Mouse (Mus musculus): ENCODE results near the gene Nt5dc2. TPM values are rescaled to one million over a fixed set of nuclear protein-coding genes. Genes with fewer than 3 reads are reported as not detected.

The Nt5dc2 gene
- total RNA-seq, 2 experiments from 2014 or later = 10.9 to 11.0 TPM

GRCm38 (mm10) chr14:31165458-31165857 is 34.6 kb downstream of the Nt5dc2 start:
- ATAC-seq (replicated peaks; ENCODE audit: low FRiP score, poor library complexity, severe bottlenecking) = no peak

GRCm38 (mm10) chr14:31165991-31166630 is 35.3 kb downstream of the Nt5dc2 start:
- ATAC-seq (replicated peaks; ENCODE audit: low FRiP score, poor library complexity, severe bottlenecking) = no peak

GRCm38 (mm10) chr14:31166827-31167226 is 36.0 kb downstream of the Nt5dc2 start:
- no peak for ATAC-seq (replicated peaks; ENCODE audit: low FRiP score, poor library complexity, severe bottlenecking)

GRCm38 (mm10) chr14:31168425-31168824 is 37.6 kb downstream of the Nt5dc2 start, which contains the start of gene Stab1:
Stab1 (minus strand) TSS chr14:31168641.
- no peak for ATAC-seq (replicated peaks; ENCODE audit: low FRiP score, poor library complexity, severe bottlenecking)

- no peak for ATAC-seq (replicated peaks; ENCODE audit: low FRiP score, poor library complexity, severe bottlenecking)
These were observed 38.7 kb downstream of the Nt5dc2 start for GRCm38 (mm10) chr14:31169508-31169907.

GRCm38 (mm10) chr14:31170963-31171362 is 40.1 kb downstream of the Nt5dc2 start:
- ATAC-seq (replicated peaks; ENCODE audit: low FRiP score, poor library complexity, severe bottlenecking) = no peak

- no peak for ATAC-seq (replicated peaks; ENCODE audit: low FRiP score, poor library complexity, severe bottlenecking)
These were observed 40.5 kb downstream of the Nt5dc2 start for GRCm38 (mm10) chr14:31171386-31171785.

GRCm38 (mm10) chr14:31171821-31172220 is 41.0 kb downstream of the Nt5dc2 start:
- ATAC-seq (replicated peaks; ENCODE audit: low FRiP score, poor library complexity, severe bottlenecking) = no peak

- ATAC-seq (replicated peaks; ENCODE audit: low FRiP score, poor library complexity, severe bottlenecking) = no peak
These were observed 42.1 kb downstream of the Nt5dc2 start for GRCm38 (mm10) chr14:31172781-31173455.

- no peak for ATAC-seq (replicated peaks; ENCODE audit: low FRiP score, poor library complexity, severe bottlenecking)
These were observed 42.7 kb downstream of the Nt5dc2 start for GRCm38 (mm10) chr14:31173537-31173936.

GRCm38 (mm10) chr14:31177287-31177686 is 46.4 kb downstream of the Nt5dc2 start:
- no peak for ATAC-seq (replicated peaks; ENCODE audit: low FRiP score, poor library complexity, severe bottlenecking)

- ATAC-seq (replicated peaks; ENCODE audit: low FRiP score, poor library complexity, severe bottlenecking) = no peak
These were observed 46.9 kb downstream of the Nt5dc2 start for GRCm38 (mm10) chr14:31177715-31178114.

- ATAC-seq (replicated peaks; ENCODE audit: low FRiP score, poor library complexity, severe bottlenecking) = no peak
These were observed 49.0 kb downstream of the Nt5dc2 start for GRCm38 (mm10) chr14:31179677-31180365.

- ATAC-seq (replicated peaks; ENCODE audit: low FRiP score, poor library complexity, severe bottlenecking) = no peak
These were observed 50.7 kb downstream of the Nt5dc2 start for GRCm38 (mm10) chr14:31181512-31181911.

GRCm38 (mm10) chr14:31182786-31183290 is 52.0 kb downstream of the Nt5dc2 start:
- ATAC-seq (replicated peaks; ENCODE audit: low FRiP score, poor library complexity, severe bottlenecking) = no peak

GRCm38 (mm10) chr14:31183541-31183940 is 52.7 kb downstream of the Nt5dc2 start:
- ATAC-seq (replicated peaks; ENCODE audit: low FRiP score, poor library complexity, severe bottlenecking) = no peak

- ATAC-seq (replicated peaks; ENCODE audit: low FRiP score, poor library complexity, severe bottlenecking) = no peak
These were observed 53.3 kb downstream of the Nt5dc2 start for GRCm38 (mm10) chr14:31184195-31184594.

- no peak for ATAC-seq (replicated peaks; ENCODE audit: low FRiP score, poor library complexity, severe bottlenecking)
These were observed 55.8 kb downstream of the Nt5dc2 start for GRCm38 (mm10) chr14:31186656-31187055.

Data from erythroid progenitor cell, adult 5-6 weeks (primary cell).